Mouse (Mus musculus): ENCODE measurements around the gene Cmtm6. TPM values are rescaled to one million over a fixed set of nuclear protein-coding genes. Genes with fewer than 3 reads are reported as not detected.

Cmtm6 gene
- polyA plus RNA-seq, 2 experiments, result 10.8 to 20.1 TPM

DNA sequence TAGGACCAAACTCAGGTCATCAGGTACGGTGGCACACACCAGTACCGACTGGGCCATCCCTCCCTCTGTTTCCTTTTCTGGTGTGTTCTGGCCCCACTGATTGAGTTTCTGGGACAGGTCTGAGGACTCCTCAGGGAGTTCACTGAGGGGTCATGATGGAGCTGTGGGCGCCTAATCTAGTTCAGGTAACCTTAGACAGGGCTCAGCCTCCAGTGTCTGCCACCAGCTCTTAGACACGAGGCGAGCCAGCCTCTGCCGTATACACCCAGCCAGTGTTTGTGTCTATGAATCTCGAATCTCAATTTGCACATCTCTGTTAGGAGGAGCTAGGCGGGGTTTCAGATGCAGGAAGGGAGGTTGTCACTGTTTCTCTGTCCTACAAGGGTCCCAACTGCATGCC, 59.1 kb downstream of the Cmtm6 start:
- 61% methylated on average over 8 of the region's 8 CpGs for WGBS (ENCODE audit: insufficient replicate concordance)
- no peak for TF ChIP-seq EP300 (IDR thresholded peaks at IDR 0.05; ENCODE audit: low read depth)
- TF ChIP-seq CTCF (IDR thresholded peaks at IDR 0.05; ENCODE audit: low read depth), result no peak
- Histone ChIP-seq H3K27me3 (ENCODE audit: control insufficient read depth, insufficient read depth, low read length) (no peaks in the 10 kb centered on the region), H3K27ac (no peak overlapping the region), H3K4me1 (replicated peaks; ENCODE audit: control insufficient read depth in 2 of 2, insufficient read depth in 2 of 2, low read length in 1 of 2) (peaks cover 0 to 17% of the 10 kb centered on the region in 2 experiments; a peak in 2 of 4 replicates), H3K9ac (replicated peaks) (no peak overlapping the region), H3K9me3 (ENCODE audit: control insufficient read depth, low read length) (no peaks in the 10 kb centered on the region), H3K4me2 (ENCODE audit: low read depth) (no peak overlapping the region), H3K4me3 (ENCODE audit: insufficient read depth in 1 of 2, low read depth in 2 of 2, low read length in 2 of 2) (no peak overlapping the region), H3K36me3 (replicated peaks; ENCODE audit: control insufficient read depth, insufficient read depth, low read depth) (no peaks in the 10 kb centered on the region)
- no peak for DNase-seq (ENCODE audit: low read depth in 3 of 3, low spot score in 3 of 3)
- ATAC-seq (ENCODE audit: insufficient read depth), result no peak

DNA sequence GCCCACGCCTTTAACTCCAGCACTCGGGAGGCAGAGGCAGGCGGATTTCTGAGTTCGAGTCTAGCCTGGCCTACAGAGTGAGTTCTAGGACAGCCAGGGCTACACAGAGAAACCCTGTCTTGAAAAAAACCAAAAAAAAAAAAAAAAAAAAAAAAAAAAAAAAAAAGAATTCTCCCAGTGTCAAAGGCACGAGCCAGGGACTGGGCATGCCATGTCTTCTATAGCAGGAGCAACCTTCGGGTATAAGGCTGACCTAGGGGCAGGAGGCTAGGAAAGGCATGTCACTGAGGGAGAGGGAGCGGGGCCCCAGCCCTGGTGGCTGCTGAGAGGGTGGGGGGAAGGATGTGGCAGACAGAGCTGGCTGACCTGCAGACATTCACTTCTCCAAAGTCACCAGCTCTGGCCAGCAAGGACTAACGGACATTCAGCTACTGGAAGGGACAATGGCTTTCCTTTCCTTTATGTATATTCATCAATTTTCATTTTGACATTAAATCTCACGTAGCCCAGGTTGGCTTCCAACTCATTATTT, 62.9 kb downstream of the Cmtm6 start:
- 49% methylated on average over 9 of the region's 9 CpGs for WGBS (ENCODE audit: insufficient replicate concordance)
- Histone ChIP-seq H3K4me3 (ENCODE audit: insufficient read depth in 1 of 2, low read depth in 2 of 2, low read length in 2 of 2) (no peak overlapping the region), H3K4me1 (replicated peaks; ENCODE audit: control insufficient read depth in 2 of 2, insufficient read depth in 2 of 2, low read length in 1 of 2) (peaks cover 0 to 3% of the 10 kb centered on the region in 2 experiments; a peak in 1 of 4 replicates), H3K36me3 (replicated peaks; ENCODE audit: control insufficient read depth, insufficient read depth, low read depth) (no peaks in the 10 kb centered on the region), H3K27ac (no peak overlapping the region), H3K27me3 (ENCODE audit: control insufficient read depth, insufficient read depth, low read length) (no peaks in the 10 kb centered on the region), H3K9ac (replicated peaks) (no peak overlapping the region), H3K4me2 (ENCODE audit: low read depth) (no peak overlapping the region), H3K9me3 (ENCODE audit: control insufficient read depth, low read length) (no peaks in the 10 kb centered on the region)
- TF ChIP-seq CTCF (IDR thresholded peaks at IDR 0.05; ENCODE audit: low read depth), result no peak
- TF ChIP-seq EP300 (IDR thresholded peaks at IDR 0.05; ENCODE audit: low read depth), result no peak
- ATAC-seq (ENCODE audit: insufficient read depth) (no peak), DNase-seq (ENCODE audit: low read depth in 3 of 3, low spot score in 3 of 3) (no peak)

DNA sequence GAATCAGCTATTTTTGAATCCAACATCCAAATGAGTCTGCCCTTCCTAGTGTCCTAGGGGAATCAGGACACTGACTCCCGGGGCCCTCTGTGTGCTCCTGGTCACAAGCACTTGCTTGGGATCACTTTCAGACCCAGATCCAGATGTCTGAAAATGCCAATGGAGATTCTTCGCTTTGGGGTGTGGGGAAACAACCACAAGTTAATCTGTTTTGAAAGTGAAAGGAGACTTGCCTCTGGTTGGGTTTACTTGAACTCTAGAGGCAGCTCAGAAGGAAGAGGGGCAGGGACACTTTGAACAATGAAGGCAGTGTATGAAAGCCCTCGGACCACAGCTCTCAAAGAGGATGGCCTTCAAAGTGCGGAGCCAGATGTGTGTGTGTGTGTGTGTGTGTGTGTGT, 63.6 kb downstream of the Cmtm6 start:
- no peak for DNase-seq (ENCODE audit: low read depth in 3 of 3, low spot score in 3 of 3)
- no peaks in the 10 kb centered on the region; a peak in 1 of 4 replicates for H3K4me1 ChIP-seq (replicated peaks; ENCODE audit: control insufficient read depth in 2 of 2, insufficient read depth in 2 of 2, low read length in 1 of 2)
- no peak overlapping the region for H3K4me2 ChIP-seq (ENCODE audit: low read depth)
- no peaks in the 10 kb centered on the region for H3K36me3 ChIP-seq (replicated peaks; ENCODE audit: control insufficient read depth, insufficient read depth, low read depth)
- H3K27ac ChIP-seq, result no peak overlapping the region
- no peak overlapping the region for H3K4me3 ChIP-seq (ENCODE audit: insufficient read depth in 1 of 2, low read depth in 2 of 2, low read length in 2 of 2)
- no peak overlapping the region for H3K9ac ChIP-seq (replicated peaks)
- no peaks in the 10 kb centered on the region for H3K9me3 ChIP-seq (ENCODE audit: control insufficient read depth, low read length)
- ATAC-seq (ENCODE audit: insufficient read depth), result no peak
- no peaks in the 10 kb centered on the region for H3K27me3 ChIP-seq (ENCODE audit: control insufficient read depth, insufficient read depth, low read length)
- 55% methylated on average over 4 of the region's 4 CpGs for WGBS (ENCODE audit: insufficient replicate concordance)
- TF ChIP-seq CTCF (IDR thresholded peaks at IDR 0.05; ENCODE audit: low read depth) (no peak), EP300 (IDR thresholded peaks at IDR 0.05; ENCODE audit: low read depth) (no peak)

- Histone ChIP-seq H3K9ac (replicated peaks) (no peak overlapping the region), H3K27me3 (ENCODE audit: control insufficient read depth, insufficient read depth, low read length) (no peaks in the 10 kb centered on the region), H3K4me2 (ENCODE audit: low read depth) (no peak overlapping the region), H3K27ac (no peak overlapping the region), H3K4me1 (replicated peaks; ENCODE audit: control insufficient read depth in 2 of 2, insufficient read depth in 2 of 2, low read length in 1 of 2) (no peaks in the 10 kb centered on the region; a peak in 1 of 4 replicates), H3K4me3 (ENCODE audit: insufficient read depth in 1 of 2, low read depth in 2 of 2, low read length in 2 of 2) (no peak overlapping the region), H3K36me3 (replicated peaks; ENCODE audit: control insufficient read depth, insufficient read depth, low read depth) (no peaks in the 10 kb centered on the region), H3K9me3 (ENCODE audit: control insufficient read depth, low read length) (no peaks in the 10 kb centered on the region)
- DNase-seq (ENCODE audit: low read depth in 3 of 3, low spot score in 3 of 3), result no peak
- ATAC-seq (ENCODE audit: insufficient read depth), result no peak
- TF ChIP-seq CTCF (IDR thresholded peaks at IDR 0.05; ENCODE audit: low read depth), result no peak
- TF ChIP-seq EP300 (IDR thresholded peaks at IDR 0.05; ENCODE audit: low read depth), result no peak
- 55% methylated on average over 11 of the region's 11 CpGs for WGBS (ENCODE audit: insufficient replicate concordance)
Observed at GRCm38 (mm10) chr9:114796473-114797050, 65.6 kb downstream of the Cmtm6 start.

- ATAC-seq (ENCODE audit: insufficient read depth) (peak; percentile 52), DNase-seq (ENCODE audit: low read depth in 3 of 3, low spot score in 3 of 3) (peak in 1 of 3 experiments; percentile 45)
- H3K4me1 ChIP-seq (replicated peaks; ENCODE audit: control insufficient read depth in 2 of 2, insufficient read depth in 2 of 2, low read length in 1 of 2), result no peaks in the 10 kb centered on the region; a peak in 1 of 4 replicates
- TF ChIP-seq CTCF (IDR thresholded peaks at IDR 0.05; ENCODE audit: low read depth) (peak; percentile 96), EP300 (IDR thresholded peaks at IDR 0.05; ENCODE audit: low read depth) (no peak)
- 52% methylated on average over 11 of the region's 11 CpGs for WGBS (ENCODE audit: insufficient replicate concordance)
- H3K27me3 ChIP-seq (ENCODE audit: control insufficient read depth, insufficient read depth, low read length), result no peaks in the 10 kb centered on the region
- H3K9me3 ChIP-seq (ENCODE audit: control insufficient read depth, low read length), result no peaks in the 10 kb centered on the region
- no peak overlapping the region for H3K4me3 ChIP-seq (ENCODE audit: insufficient read depth in 1 of 2, low read depth in 2 of 2, low read length in 2 of 2)
- H3K27ac ChIP-seq, result no peak overlapping the region
- H3K4me2 ChIP-seq (ENCODE audit: low read depth), result no peak overlapping the region
- H3K9ac ChIP-seq (replicated peaks), result no peak overlapping the region
- H3K36me3 ChIP-seq (replicated peaks; ENCODE audit: control insufficient read depth, insufficient read depth, low read depth), result no peaks in the 10 kb centered on the region
Observed at GRCm38 (mm10) chr9:114797329-114798004, 66.6 kb downstream of the Cmtm6 start.

Data from liver, embryonic 14.5 days (tissue).